Mouse (Mus musculus) CH12.LX (cell line): Measurements from ENCODE around the gene Ipo7. TPM values are rescaled to one million over a fixed set of nuclear protein-coding genes. Genes with fewer than 3 reads are reported as not detected.

Experiments
- DNase-seq: peaks from one replicate; pipeline ENCODE4 v3.0.0-alpha.2; 2013; ENCODE audit errors: extremely low read depth
- H3K27ac ChIP-seq: 2 replicates; pipeline ENCODE4 v1.5.1; 2012; ENCODE audit warnings: low read depth, mild to moderate bottlenecking, control low read depth, moderate library complexity; ENCODE audit not compliant: insufficient read depth
- H3K27me3 ChIP-seq: replicated peaks from 2 replicates; pipeline ENCODE3; 2012; ENCODE audit warnings: inconsistent platforms
- H3K36me3 ChIP-seq, 2 experiments: replicated peaks in 1 of 2; 2 replicates each; pipeline versions ENCODE3 to v1.6.1; 2012; ENCODE audit warnings: inconsistent platforms in 1 of 2, low read length in 1 of 2, mild to moderate bottlenecking in 1 of 2, mixed read lengths in 1 of 2, moderate library complexity in 1 of 2; ENCODE audit not compliant: control insufficient read depth in 1 of 2, insufficient read depth in 1 of 2
- H3K4me1 ChIP-seq, 2 experiments: 2 replicates each; pipeline ENCODE4 v1.6.1; 2012; ENCODE audit warnings: inconsistent platforms in 1 of 2, moderate library complexity in 1 of 2; ENCODE audit not compliant: insufficient read depth in 2 of 2, control insufficient read depth in 1 of 2
- H3K4me2 ChIP-seq: 2 replicates; pipeline ENCODE4 v1.6.1; 2012; ENCODE audit warnings: low read depth, mild to moderate bottlenecking, control low read depth; ENCODE audit not compliant: poor library complexity, insufficient read depth, severe bottlenecking
- H3K4me3 ChIP-seq, 3 experiments: fragments of 150-350 bp in 1 of 3; sonication (generic) in 1 of 3; replicated peaks in 1 of 3; 2 replicates each; pipeline versions ENCODE3 to v1.5.1; 2011 to 2012; ENCODE audit warnings: low read depth in 2 of 3, low read length in 2 of 3, mild to moderate bottlenecking in 2 of 3, moderate library complexity in 2 of 3, control low read depth in 1 of 3, improper control_type of control experiment in 1 of 3, inconsistent platforms in 1 of 3, mixed read lengths in 1 of 3; ENCODE audit not compliant: poor library complexity in 1 of 3
- H3K79me2 ChIP-seq: replicated peaks from 2 replicates; pipeline ENCODE4 v1.6.1; 2012; ENCODE audit warnings: mild to moderate bottlenecking, moderate library complexity; ENCODE audit not compliant: control insufficient read depth, poor library complexity, insufficient read depth, severe bottlenecking; ENCODE audit errors: extremely low read depth
- H3K9ac ChIP-seq: 2 replicates; pipeline ENCODE4 v1.6.1; 2012; ENCODE audit warnings: low read depth, mild to moderate bottlenecking, control low read depth, moderate library complexity; ENCODE audit not compliant: insufficient read depth
- H3K9me3 ChIP-seq: replicated peaks from 2 replicates; pipeline ENCODE3; 2012; ENCODE audit warnings: low read length, inconsistent platforms, mixed read lengths
- BHLHE40 ChIP-seq: IDR thresholded peaks from 2 replicates; pipeline ENCODE4 v1.6.1; 2011; ENCODE audit warnings: mild to moderate bottlenecking, low read depth, low read length, improper control_type of control experiment
- CHD1 ChIP-seq: IDR thresholded peaks from 2 replicates; pipeline ENCODE4 v1.6.1; 2012; ENCODE audit warnings: low read depth, low read length, improper control_type of control experiment, inconsistent platforms
- CHD2 ChIP-seq: IDR thresholded peaks from 2 replicates; pipeline ENCODE4 v1.6.1; 2011; ENCODE audit warnings: low read length, improper control_type of control experiment
- E2F4 ChIP-seq: IDR thresholded peaks from 2 replicates; pipeline ENCODE4 v1.6.1; 2011; ENCODE audit warnings: low read depth, low read length, improper control_type of control experiment; ENCODE audit not compliant: insufficient replicate concordance
- ELF1 ChIP-seq: IDR thresholded peaks from 2 replicates; pipeline ENCODE4 v1.6.1; 2014; ENCODE audit warnings: low read depth, mild to moderate bottlenecking, inconsistent platforms, low read length, improper control_type of control experiment
- EP300 ChIP-seq: IDR thresholded peaks from 2 replicates; pipeline ENCODE4 v1.6.1; 2011; ENCODE audit warnings: low read length, improper control_type of control experiment
- GABPA ChIP-seq: IDR thresholded peaks from 2 replicates; pipeline ENCODE4 v1.6.1; 2012; ENCODE audit warnings: low read depth, low read length, improper control_type of control experiment, inconsistent platforms; ENCODE audit not compliant: insufficient replicate concordance
- HCFC1 ChIP-seq: IDR thresholded peaks from 2 replicates; pipeline ENCODE4 v1.6.1; 2012; ENCODE audit warnings: low read depth, mild to moderate bottlenecking, inconsistent platforms, low read length, improper control_type of control experiment
- IRF4 ChIP-seq: IDR thresholded peaks from 2 replicates; pipeline ENCODE4 v1.6.1; 2014; ENCODE audit warnings: low read depth, mild to moderate bottlenecking, inconsistent platforms, low read length, improper control_type of control experiment
- JUND ChIP-seq: conservative IDR thresholded peaks from 2 replicates; pipeline ENCODE4 v1.6.1; 2011; ENCODE audit warnings: low read depth, low read length, improper control_type of control experiment
- KAT2A ChIP-seq: IDR thresholded peaks from 2 replicates; pipeline ENCODE4 v1.6.1; 2012; ENCODE audit warnings: low read length, improper control_type of control experiment, inconsistent platforms; ENCODE audit not compliant: insufficient replicate concordance
- MAX ChIP-seq: IDR thresholded peaks from 2 replicates; pipeline ENCODE4 v1.6.1; 2011; ENCODE audit warnings: low read length, improper control_type of control experiment
- MEF2A ChIP-seq: IDR thresholded peaks from 2 replicates; pipeline ENCODE4 v1.6.1; 2014; ENCODE audit warnings: low read depth, mild to moderate bottlenecking, inconsistent platforms, low read length, improper control_type of control experiment, borderline replicate concordance
- MYC ChIP-seq: IDR thresholded peaks from 2 replicates; pipeline ENCODE4 v1.6.1; 2011; ENCODE audit warnings: low read depth, mild to moderate bottlenecking, improper control_type of control experiment, low read length
- NELFE ChIP-seq: IDR thresholded peaks from 2 replicates; pipeline ENCODE4 v1.6.1; 2011; ENCODE audit warnings: low read depth, low read length, improper control_type of control experiment
- NRF1 ChIP-seq: IDR thresholded peaks from 2 replicates; pipeline ENCODE4 v1.6.1; 2014; ENCODE audit warnings: low read depth, mild to moderate bottlenecking, inconsistent platforms, low read length, improper control_type of control experiment, moderate library complexity
- PAX5 ChIP-seq: IDR thresholded peaks from 2 replicates; pipeline ENCODE4 v1.6.1; 2012; ENCODE audit warnings: low read length, inconsistent platforms, mixed read lengths
- POLR2A ChIP-seq: IDR thresholded peaks from 2 replicates; pipeline ENCODE4 v1.6.1; 2011; ENCODE audit warnings: low read depth, mild to moderate bottlenecking, improper control_type of control experiment, low read length
- POLR2AphosphoS2 ChIP-seq: IDR thresholded peaks from 2 replicates; pipeline ENCODE4 v1.6.1; 2011; ENCODE audit warnings: low read depth, low read length, improper control_type of control experiment
- SIN3A ChIP-seq: IDR thresholded peaks from 2 replicates; pipeline ENCODE4 v1.6.1; 2012; ENCODE audit warnings: low read length, improper control_type of control experiment, inconsistent platforms
- TBP ChIP-seq: conservative IDR thresholded peaks from 2 replicates; pipeline ENCODE4 v1.6.1; 2011; ENCODE audit warnings: low read depth, low read length, improper control_type of control experiment
- UBTF ChIP-seq: IDR thresholded peaks from 2 replicates; pipeline ENCODE4 v1.6.1; 2012; ENCODE audit warnings: low read depth, mild to moderate bottlenecking, inconsistent platforms, low read length, improper control_type of control experiment, moderate library complexity
- USF1 ChIP-seq: IDR thresholded peaks from 2 replicates; pipeline ENCODE4 v1.6.1; 2014; ENCODE audit warnings: low read depth, mild to moderate bottlenecking, inconsistent platforms, low read length, improper control_type of control experiment
- USF2 ChIP-seq: conservative IDR thresholded peaks from 2 replicates; pipeline ENCODE4 v1.6.1; 2011; ENCODE audit warnings: low read depth, low read length, improper control_type of control experiment
- ZC3H11A ChIP-seq: IDR thresholded peaks from 2 replicates; pipeline ENCODE4 v1.6.1; 2012; ENCODE audit warnings: low read depth, mild to moderate bottlenecking, inconsistent platforms, low read length, improper control_type of control experiment
- ZKSCAN1 ChIP-seq: IDR thresholded peaks from 2 replicates; pipeline ENCODE4 v1.6.1; 2012; ENCODE audit warnings: low read depth, inconsistent platforms, low read length, improper control_type of control experiment, borderline replicate concordance
- dilution Hi-C: fragments of 300-500 bp; cut with MboI; formaldehyde crosslinking; loops from 2 replicates; pipeline ENCODE4 v1.14.3; 2020; ENCODE audit warnings: low sequenced_read_pairs; ENCODE audit not compliant: extremely low pct_unique_long_range_greater_than_20kb, extremely low pct_ligation_motif_present
- in situ Hi-C: fragments of 300-500 bp; cut with MboI; formaldehyde crosslinking; loops from 3 replicates; pipeline ENCODE4 v1.14.3; 2019; ENCODE audit warnings: low sequenced_read_pairs, low pct_ligation_motif_present, low pct_unique_long_range_greater_than_20kb, mixed read lengths
- polyA plus RNA-seq: library from polyadenylated mRNA; unstranded; fragments of >175 nt; gene quantifications from 2 replicates; pipeline ENCODE4 v1.2.1, GENCODE M21; 2012; ENCODE audit warnings: low read depth; ENCODE audit not compliant: insufficient read length
- total RNA-seq, 2 experiments: library from RNA; depleted of rRNA; stranded (reverse); fragments of 300-350 nt in 1 of 2; fragments of >200 nt in 1 of 2; gene quantifications; 2 replicates each; pipeline ENCODE4 v1.2.3; 2012 to 2014

The Ipo7 gene
- total and polyA plus RNA-seq, 3 experiments: 126 to 183 (median 181) TPM

- dilution Hi-C loops: no loop called here
- H3K9me3 ChIP-seq: no peaks in the 10 kb centered on the region
- no peak overlapping the region for H3K4me3 ChIP-seq
- H3K4me2 ChIP-seq: no peak overlapping the region
- H3K27ac ChIP-seq: no peak overlapping the region
- TF ChIP-seq PAX5 (no peak), ZKSCAN1 (no peak), KAT2A (no peak), GABPA (no peak), NELFE (no peak), ZC3H11A (no peak), ELF1 (no peak), POLR2AphosphoS2 (no peak), TBP (no peak), HCFC1 (no peak), POLR2A (no peak), SIN3A (no peak), EP300 (no peak)
- no peak for DNase-seq
- no peaks in the 10 kb centered on the region for H3K79me2 ChIP-seq
- no peaks in the 10 kb centered on the region for H3K27me3 ChIP-seq
- H3K9ac ChIP-seq: no peak overlapping the region
- H3K4me1 ChIP-seq: peaks cover 0 to 17% of the 10 kb centered on the region in 2 experiments; a peak in 2 of 4 replicates
- in situ Hi-C loops: no loop called here
- no peaks in the 10 kb centered on the region for H3K36me3 ChIP-seq
These were observed 16.0 kb upstream of the Ipo7 start for GRCm38 (mm10) chr7:110002092-110002491.

- no peak for DNase-seq
These were observed 15.1 kb upstream of the Ipo7 start for GRCm38 (mm10) chr7:110002968-110003367.

More at GRCm38 (mm10) chr7:110002968-110003367, 15.1 kb upstream of the Ipo7 start:
- Histone ChIP-seq H3K4me2 (no peak overlapping the region), H3K9ac (no peak overlapping the region), H3K36me3 (no peaks in the 10 kb centered on the region), H3K4me3 (no peak overlapping the region), H3K9me3 (no peaks in the 10 kb centered on the region), H3K27me3 (no peaks in the 10 kb centered on the region), H3K27ac (no peak overlapping the region), H3K79me2 (no peaks in the 10 kb centered on the region), H3K4me1 (peaks cover 0 to 17% of the 10 kb centered on the region in 2 experiments; a peak in 2 of 4 replicates)
- in situ Hi-C loops (no loop called here), dilution Hi-C loops (no loop called here)
- TF ChIP-seq MAX (no peak), POLR2AphosphoS2 (no peak), JUND (no peak), NRF1 (no peak), UBTF (no peak), IRF4 (no peak), E2F4 (no peak), EP300 (no peak), USF1 (no peak), SIN3A (no peak), CHD2 (no peak), MEF2A (no peak), MYC (no peak), BHLHE40 (no peak), ZC3H11A (no peak), USF2 (no peak), CHD1 (no peak), POLR2A (no peak)
